Mouse (Mus musculus) stomach, postnatal 0 days (tissue): ENCODE data around the gene Kalrn.

ENCODE experiments used
- CTCF ChIP-seq: IDR thresholded peaks from 2 replicates; pipeline ENCODE4 v1.5.1; 2016; ENCODE audit warnings: antibody characterized with exemption, low read depth, mild to moderate bottlenecking, moderate library complexity
- EP300 ChIP-seq: optimal IDR thresholded peaks from 2 replicates; pipeline ENCODE3; 2016; ENCODE audit warnings: antibody characterized with exemption

DNA sequence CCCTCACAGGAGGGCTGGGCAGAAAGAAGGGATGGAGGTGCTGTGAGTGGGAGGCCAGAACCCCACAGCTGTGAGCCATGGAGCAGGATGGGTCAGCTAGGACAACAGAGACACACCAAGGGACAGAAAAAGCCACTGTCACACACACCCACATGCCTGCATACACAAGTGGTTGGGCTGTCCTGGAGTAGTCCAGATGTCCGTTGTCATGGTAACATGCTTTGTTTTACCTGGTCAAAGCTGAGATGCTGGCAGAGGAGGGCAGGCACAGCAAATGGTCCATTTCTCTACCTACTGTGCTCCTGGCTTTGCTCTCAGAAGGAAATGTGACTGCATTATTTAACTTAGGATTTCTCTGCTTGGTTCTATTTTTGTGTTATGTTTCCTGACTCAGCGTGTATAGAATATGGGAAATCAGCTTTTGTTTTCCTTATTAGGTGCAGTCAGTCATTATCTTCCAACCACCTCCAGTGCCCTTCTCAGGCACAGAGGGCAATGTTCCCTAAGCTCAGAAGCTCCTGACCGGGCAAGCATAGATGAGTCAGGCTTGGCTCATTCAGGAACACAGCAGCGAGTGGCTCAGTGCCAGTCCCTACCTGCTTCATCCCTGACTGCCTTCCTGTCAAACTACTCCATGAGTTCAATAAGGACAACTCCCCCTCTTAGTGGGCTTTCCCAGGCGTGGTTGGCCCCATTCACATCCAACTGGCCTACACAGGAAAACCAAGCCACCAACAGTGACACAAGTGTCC, 183.6 kb downstream of the Kalrn start:
- TF ChIP-seq EP300: no peak
- peak; percentile 37; the same call in 1 of the 2 replicates for TF ChIP-seq CTCF
